Mouse (Mus musculus): ENCODE measurements around the gene Sdhaf3.
A peak's percentile ranks its signal among the peaks of the same experiment; 100 is the strongest.
"Not testable (repeated sequence)": the region's sequence is repeated elsewhere in the genome, so short reads cannot be mapped to it uniquely, and the experiment has no call there.

Gene Sdhaf3

DNA sequence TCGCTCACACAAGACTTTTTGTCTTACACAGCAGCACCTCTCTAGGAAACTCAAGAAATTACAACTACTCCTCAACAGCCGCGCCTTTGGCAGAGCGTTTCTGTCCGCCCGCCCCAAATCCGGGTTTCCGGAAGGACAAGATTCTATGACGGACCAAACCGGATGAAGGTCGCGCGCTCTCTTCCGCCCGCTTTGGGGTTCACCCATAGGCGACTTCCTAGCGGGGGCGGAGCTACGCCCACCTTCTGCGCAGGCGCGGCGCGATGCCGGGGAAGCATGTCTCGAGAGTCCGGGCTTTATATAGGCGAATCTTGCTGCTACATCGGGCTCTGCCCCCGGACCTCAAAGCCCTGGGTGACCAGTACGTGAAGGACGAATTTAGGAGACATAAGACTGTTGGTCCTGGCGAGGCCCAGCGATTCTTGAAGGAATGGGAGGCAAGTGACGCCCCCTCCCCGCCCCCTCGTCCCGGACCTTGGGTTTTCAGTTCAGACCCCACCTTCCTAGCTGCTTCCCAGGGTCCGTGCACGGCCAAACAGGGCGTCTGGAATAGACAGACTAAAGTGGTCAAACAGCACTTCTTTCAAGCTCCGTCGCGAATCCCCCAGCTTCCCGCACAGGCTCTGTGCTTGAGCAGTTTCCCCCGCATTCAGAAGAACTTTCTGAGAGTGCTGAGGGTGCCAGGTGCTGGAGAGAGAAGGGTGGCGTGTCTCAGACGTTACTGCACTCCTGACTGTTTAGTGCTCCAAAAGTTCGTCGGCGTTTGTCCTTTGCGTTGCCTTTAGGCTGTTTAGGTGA, at the start of gene Sdhaf3:
Gene Sdhaf3 (plus strand): TSS at position 241 of the 798 bp plus-strand sequence.
- peak; percentile 97 for DNase-seq (ENCODE audit: low read depth, low spot score)

- no peak for DNase-seq (ENCODE audit: low read depth, low spot score)
Measured at GRCm38 (mm10) chr6:6909586-6909985, 46.2 kb upstream of the Sdhaf3 start.

- no peak for DNase-seq (ENCODE audit: low read depth, low spot score)
Measured at GRCm38 (mm10) chr6:6914304-6914703, 41.5 kb upstream of the Sdhaf3 start.

DNA sequence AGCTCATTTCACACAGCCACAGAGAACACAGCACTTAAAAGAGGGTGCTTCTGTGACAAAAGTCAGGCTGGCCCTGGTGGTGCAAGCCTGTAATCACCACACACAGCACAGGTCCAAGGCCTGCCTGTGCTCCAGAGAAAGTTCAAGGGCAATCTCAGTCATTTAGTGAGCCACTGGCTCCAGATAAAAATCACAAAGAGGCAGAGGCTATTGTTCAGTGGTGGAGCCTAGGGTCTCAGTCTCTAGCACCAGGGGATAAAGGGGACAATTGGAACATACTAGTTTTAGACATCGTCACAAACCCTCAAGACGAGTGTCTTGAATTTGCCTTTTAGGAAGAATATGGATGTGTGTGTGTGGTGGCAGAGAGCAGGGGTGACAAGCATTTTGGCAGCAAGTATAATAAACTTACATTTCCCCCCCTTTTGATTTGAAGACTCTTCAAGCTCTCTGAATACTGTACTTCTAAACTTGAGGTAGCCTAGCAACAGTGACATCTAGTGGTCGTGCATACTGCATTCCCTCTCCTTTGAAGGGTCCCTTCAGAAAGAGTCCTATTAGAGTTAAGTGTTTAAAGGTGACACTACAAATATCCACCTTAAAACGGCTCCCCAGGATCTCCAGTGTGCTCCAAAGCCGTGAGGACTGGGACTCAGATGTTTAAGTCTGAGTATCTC, 40.8 kb upstream of the Sdhaf3 start:
- peak; percentile 28 for DNase-seq (ENCODE audit: low read depth, low spot score)

- no peak for DNase-seq (ENCODE audit: low read depth, low spot score)
Measured at GRCm38 (mm10) chr6:6915526-6915915, 40.3 kb upstream of the Sdhaf3 start.

DNA sequence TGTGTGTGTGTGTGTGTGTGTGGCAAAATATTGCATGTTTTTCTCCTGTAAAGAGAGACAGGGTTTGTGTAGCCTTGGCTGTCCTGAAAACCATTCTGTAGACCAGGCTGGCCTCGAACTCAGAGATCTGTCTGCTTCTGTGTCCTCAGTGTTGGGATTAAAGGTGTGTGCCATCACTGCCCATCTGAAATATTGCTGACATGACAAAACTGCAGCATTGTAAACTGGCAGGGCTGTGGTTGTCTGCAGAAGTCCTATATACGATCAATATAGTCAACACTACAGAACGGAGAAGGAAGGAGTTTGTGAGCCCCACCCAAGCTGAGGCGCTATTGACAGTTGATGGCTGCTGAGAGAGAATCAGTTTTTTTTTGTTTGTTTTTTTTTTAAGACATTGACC, 38.5 kb upstream of the Sdhaf3 start:
- DNase-seq (ENCODE audit: low read depth, low spot score), result no peak

GRCm38 (mm10) chr6:6925264-6925663, 30.5 kb upstream of the Sdhaf3 start:
- DNase-seq (ENCODE audit: low read depth, low spot score), result no peak

GRCm38 (mm10) chr6:6930831-6931230, 25.0 kb upstream of the Sdhaf3 start:
- no peak for DNase-seq (ENCODE audit: low read depth, low spot score)

GRCm38 (mm10) chr6:6931507-6931906, 24.3 kb upstream of the Sdhaf3 start:
- DNase-seq (ENCODE audit: low read depth, low spot score), result no peak

DNA sequence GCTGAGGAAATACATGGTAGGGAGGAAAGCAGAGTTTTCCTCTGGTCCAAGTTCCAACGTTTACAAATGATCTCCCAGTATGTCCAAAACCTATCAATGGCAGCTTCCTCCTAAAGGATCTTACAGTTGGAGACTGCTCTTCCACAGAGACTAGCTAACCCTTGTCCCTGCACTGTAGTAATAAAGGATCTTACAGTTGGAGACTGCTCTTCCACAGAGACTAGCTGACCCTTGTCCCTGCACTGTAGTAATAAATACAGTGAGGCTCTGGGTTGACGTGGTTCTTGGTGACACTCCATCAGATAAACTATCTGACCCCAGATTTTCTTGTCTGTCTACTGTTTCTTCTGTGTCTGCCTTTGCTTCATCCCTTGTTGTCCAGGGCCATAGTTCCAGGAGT, 15.0 kb upstream of the Sdhaf3 start:
- no peak for DNase-seq (ENCODE audit: low read depth, low spot score)

- DNase-seq (ENCODE audit: low read depth, low spot score), result no peak
Measured at GRCm38 (mm10) chr6:6942813-6943212, 13.0 kb upstream of the Sdhaf3 start.

DNA sequence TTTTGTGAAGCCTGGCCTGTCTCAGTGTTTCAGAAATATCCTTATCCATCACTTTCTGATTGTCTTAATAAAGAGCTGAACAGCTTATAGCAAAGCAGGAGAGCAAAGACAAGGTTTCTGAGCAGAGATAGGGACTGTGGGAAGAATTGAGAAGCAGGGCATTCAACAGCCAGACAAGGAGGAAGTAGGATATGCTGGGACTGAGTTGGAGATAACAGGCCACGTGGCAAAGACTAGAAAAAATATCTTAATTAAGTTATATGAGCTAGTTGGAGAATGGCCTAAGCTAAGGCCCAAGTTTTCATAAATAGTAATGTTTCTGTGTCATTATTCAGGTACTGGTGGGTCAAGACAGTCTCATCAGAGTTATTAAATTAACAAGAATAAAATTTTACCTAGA, 8.2 kb upstream of the Sdhaf3 start:
- no peak for DNase-seq (ENCODE audit: low read depth, low spot score)

GRCm38 (mm10) chr6:6955395-6955763, 425 bp upstream of the Sdhaf3 start:
- no peak for DNase-seq (ENCODE audit: low read depth, low spot score)

DNA sequence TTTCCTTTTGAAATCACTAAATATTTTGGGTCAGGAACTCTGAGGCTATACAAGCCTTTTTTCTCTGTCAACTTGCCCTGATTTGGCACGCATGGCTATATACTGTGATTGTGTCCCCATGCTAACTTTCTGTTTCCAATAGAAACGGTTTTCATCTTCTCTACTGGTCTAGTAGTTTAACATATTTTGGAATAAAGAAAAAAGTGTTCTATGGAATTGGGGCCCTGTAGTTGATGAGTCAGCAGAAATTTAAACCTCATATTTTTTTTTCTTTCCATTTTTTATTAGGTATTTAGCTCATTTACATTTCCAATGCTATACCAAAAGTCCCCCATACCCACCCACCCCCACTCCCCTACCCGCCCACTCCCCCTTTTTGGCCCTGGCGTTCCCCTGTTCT, 3.4 kb downstream of the Sdhaf3 start:
- not testable (repeated sequence) for DNase-seq (ENCODE audit: low read depth, low spot score)

GRCm38 (mm10) chr6:6997226-6997946, 41.6 kb downstream of the Sdhaf3 start:
- no peak for DNase-seq (ENCODE audit: low read depth, low spot score)

GRCm38 (mm10) chr6:6997956-6998355, 42.2 kb downstream of the Sdhaf3 start:
- no peak for DNase-seq (ENCODE audit: low read depth, low spot score)

DNA sequence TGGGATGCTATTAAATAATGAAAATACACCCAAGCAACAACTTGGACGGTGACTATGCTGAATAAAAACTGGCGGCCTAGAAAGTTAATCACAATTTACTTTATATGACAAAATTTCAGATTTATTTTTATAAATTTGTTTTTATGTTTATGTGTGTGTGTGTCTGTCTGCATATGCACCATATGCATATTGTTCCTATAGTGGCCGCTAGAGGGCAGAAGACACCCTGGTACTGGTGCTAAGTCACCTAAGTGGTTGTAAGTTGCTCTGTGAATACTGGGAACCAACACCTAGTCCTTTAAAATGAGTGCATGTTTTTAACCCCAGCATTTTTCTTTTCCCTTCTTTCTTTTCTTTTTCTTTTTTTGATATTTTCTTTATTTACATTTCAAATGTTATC, 43.2 kb downstream of the Sdhaf3 start:
- DNase-seq (ENCODE audit: low read depth, low spot score), result no peak

GRCm38 (mm10) chr6:7003085-7003484, 47.3 kb downstream of the Sdhaf3 start:
- no peak for DNase-seq (ENCODE audit: low read depth, low spot score)

- DNase-seq (ENCODE audit: low read depth, low spot score), result peak; percentile 6
Measured at GRCm38 (mm10) chr6:7004005-7004404, 48.2 kb downstream of the Sdhaf3 start.

- no peak for DNase-seq (ENCODE audit: low read depth, low spot score)
Measured at GRCm38 (mm10) chr6:7038087-7038486, 82.3 kb downstream of the Sdhaf3 start.

DNA sequence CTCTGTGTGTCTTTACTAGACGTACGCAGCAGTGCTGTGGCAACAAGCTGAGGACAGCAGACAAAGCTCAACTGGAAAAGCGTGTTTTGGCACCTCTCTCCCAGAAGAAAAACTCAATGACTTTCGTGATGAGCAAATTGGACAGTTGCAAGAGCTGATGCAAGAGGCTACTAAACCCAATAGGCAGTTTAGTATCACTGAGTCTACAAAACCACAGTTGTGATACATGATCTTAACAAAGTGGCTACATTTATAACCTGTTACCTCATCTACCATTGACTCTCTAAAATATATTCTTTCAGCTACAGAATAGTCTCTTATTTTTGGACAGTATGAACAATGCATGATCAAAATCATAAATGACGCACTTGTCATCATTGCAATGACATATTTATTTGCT, 83.0 kb downstream of the Sdhaf3 start:
- no peak for DNase-seq (ENCODE audit: low read depth, low spot score)

GRCm38 (mm10) chr6:7041912-7042311, 86.1 kb downstream of the Sdhaf3 start:
- no peak for DNase-seq (ENCODE audit: low read depth, low spot score)

DNA sequence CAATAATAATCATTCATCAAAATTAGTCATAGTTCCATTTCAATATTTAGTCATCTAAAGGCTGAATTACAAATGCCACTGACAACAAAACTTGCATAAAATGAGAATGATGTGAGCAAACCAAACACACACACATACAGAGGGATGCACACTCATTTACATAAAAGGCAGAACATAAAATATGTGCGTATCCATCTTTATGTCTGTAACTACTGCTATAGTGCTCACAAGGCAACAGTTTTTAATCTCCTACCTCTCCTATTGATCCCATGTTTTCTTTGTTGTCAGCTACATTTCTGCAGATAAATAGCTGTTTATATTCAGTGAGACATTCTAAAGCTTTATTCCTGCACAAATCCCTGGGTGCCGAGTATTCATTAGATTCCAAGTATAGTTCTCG, 107.0 kb downstream of the Sdhaf3 start:
- DNase-seq (ENCODE audit: low read depth, low spot score), result no peak
